Mouse (Mus musculus) liver, adult 2 months (tissue): ENCODE data around the gene Gm17660.

Experiments used
- CTCF ChIP-seq: fragments of 200-500 bp; IDR thresholded peaks from 2 replicates; pipeline ENCODE4 v1.5.1; 2011; ENCODE audit warnings: low read depth, low read length, control low read depth
- POLR2A ChIP-seq: fragments of 200-500 bp; IDR thresholded peaks from 2 replicates; pipeline ENCODE4 v1.6.1; 2011; ENCODE audit warnings: low read length, control low read depth; ENCODE audit not compliant: insufficient read depth; ENCODE audit errors: extremely low read depth

DNA sequence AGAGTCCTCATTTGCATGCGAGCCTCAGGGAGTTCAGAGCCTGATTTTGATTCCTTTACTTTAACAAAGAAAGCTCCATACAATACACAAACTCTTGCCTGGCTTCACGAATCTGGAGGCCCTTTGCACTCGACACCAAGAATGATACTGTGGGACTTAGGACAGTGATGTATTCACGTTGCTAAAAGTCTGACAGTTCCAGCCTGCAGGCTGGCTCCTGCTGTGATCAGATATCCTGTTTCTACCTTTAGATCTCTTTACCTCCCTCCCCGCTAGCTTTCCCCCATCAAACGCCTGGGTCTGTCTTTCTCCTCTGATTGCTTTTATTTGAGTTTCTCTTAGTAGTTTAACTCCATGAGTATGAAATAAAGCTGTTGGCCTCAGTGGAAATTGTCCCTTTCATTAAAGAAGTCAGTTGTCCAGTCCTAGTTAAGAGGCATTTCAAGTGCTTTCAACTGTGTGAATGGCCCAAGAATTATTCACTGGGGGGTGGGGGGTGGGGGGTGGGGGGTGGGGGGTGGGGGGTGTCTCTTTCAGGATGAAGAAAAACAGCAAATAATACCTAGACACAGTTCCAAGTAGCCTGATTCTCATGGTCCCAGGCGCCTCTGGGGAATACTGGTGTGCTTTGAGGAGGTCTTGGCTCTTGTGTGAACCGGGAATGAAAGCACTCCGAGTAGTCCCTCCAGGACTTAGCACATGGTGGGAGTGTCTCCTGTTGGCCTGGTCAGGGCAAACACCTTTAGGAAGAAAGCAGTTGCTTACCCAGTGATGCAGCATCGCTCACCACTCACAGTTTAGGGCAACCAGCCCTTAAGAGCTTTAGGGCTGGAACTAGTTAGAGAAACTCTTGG lies 24.5 kb upstream of the Gm17660 start:
- no peak for TF ChIP-seq POLR2A
- TF ChIP-seq CTCF: no peak
